Mouse (Mus musculus) cerebellum, postnatal 14 days (tissue): ENCODE measurements around the gene Lgalsl.
A peak's percentile ranks its signal among the peaks of the same experiment; 100 is the strongest.

Source experiments
- DNase-seq, 2 experiments: peaks; one replicate each; pipeline ENCODE4 v3.0.0; 2021; ENCODE audit warnings: mixed read lengths in 2 of 2

The Lgalsl gene

GRCm38 (mm10) chr11:20823301-20823700, 7.6 kb downstream of the Lgalsl start:
- DNase-seq: no peak

DNA sequence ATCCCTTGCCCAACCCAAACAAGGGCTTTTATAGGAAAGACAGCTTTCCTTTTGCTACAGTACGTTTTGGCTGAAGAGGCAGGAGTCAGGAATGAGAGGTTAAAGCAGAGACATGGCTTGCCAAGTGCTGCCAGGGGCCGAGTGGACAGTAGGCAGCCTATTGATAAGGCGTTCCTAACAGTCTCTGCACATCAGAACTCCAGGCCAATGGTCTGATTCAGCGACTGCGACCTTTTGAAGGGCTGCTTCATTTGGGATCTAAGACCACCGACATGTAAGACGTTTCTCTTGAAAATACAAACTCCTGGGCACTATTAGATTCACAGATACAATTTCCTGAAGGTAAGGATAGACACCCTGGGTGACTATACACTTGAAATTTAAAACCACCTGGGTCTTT, 9.5 kb downstream of the Lgalsl start:
- DNase-seq: no peak

- no peak for DNase-seq
Observed at GRCm38 (mm10) chr11:20813901-20814523, 16.8 kb downstream of the Lgalsl start.

GRCm38 (mm10) chr11:20812153-20812887, 18.5 kb downstream of the Lgalsl start:
- no peak for DNase-seq

- DNase-seq: no peak
Observed at GRCm38 (mm10) chr11:20806659-20807058, 24.2 kb downstream of the Lgalsl start.

DNA sequence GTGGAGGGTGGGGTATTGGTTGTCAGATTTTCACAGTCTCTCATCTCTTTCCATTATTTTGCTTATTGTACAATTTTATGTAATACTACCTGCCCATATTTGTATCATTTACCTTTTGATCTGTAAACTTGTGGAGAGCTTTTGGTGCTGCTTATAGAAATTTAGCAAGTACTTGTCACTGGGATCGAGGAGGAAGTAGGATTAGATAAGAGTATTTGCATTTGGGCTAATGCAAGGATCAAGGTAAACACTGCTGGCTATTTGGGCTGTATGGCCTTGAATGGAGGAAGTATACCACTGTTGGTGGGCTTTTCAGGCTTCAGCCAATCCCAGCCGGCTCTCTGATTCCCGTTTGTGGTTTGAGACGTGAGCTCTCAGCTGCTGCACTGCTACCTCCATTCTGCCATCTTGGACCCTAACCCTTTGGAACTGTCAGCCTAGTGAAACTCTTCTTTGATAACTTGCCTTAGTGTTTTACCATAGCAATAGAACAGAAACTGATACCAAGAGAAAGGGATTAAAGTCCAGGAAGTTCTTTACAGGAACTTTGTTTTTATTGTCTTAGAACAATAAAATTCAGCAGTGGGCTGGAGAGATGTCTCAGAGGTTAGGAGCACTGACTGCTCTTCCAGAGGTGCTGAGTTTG, 25.1 kb downstream of the Lgalsl start:
- DNase-seq: no peak

DNA sequence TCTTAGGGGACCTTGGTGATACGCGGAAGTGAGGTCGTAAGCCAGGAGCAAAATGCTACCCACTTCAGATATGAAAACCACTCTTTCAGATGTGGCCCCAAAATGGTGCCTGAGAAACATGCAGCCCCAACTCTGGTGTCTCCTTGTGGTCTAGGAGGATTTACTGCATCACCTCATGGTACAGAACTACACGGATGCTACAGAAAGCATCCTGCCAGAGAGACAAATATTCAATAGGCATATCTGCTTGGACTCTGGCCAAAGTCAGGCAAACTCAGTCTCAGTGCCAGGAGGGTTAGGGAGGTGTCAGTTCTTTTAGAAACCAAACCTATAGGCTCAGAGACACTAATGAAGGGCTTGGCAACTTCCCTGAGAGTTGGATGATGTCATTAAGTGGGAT, 26.4 kb downstream of the Lgalsl start:
- no peak for DNase-seq

- DNase-seq: peak in 1 of 2 experiments; percentile 13
Observed at GRCm38 (mm10) chr11:20800277-20801092, 30.4 kb downstream of the Lgalsl start.

- no peak for DNase-seq
Observed at GRCm38 (mm10) chr11:20797841-20798240, 33.0 kb downstream of the Lgalsl start.

DNA sequence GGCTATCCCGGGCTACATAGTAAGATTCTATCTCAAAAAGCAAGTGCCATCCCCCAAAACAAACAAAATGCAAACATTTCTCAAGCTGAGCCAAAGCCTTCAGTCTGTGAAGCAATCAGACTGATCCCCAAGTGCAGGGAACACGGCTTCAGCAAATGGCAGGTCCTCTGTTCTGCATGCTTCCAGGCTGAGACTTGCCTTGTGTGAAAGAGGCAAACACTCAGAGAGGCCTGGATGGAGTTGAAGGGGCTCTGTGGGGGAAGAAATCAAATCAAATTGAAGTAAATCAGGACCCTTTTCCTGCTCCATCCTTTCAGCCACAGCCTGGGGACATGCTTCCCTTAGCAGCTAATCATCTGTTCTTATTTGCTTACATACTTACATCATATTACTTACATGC, 35.4 kb downstream of the Lgalsl start:
- DNase-seq: no peak

DNA sequence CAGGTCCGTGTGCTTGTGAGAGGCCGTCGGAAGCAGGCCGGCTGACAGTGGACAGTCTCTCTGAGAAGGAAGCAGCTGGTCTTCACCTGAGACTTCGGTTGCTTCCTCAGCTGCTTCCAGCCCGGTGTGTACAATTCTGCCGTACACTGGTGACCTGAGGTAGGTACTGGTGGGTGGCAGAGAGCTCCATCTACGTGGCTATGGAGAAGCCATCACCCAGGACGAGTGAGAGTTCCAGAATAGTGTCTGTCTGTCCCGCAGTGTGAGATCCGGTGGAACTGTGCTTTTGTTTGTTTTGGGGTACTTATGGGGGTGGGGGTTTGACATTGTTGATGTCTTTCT, 36.0 kb downstream of the Lgalsl start:
- peak in 1 of 2 experiments; percentile 9 for DNase-seq

DNA sequence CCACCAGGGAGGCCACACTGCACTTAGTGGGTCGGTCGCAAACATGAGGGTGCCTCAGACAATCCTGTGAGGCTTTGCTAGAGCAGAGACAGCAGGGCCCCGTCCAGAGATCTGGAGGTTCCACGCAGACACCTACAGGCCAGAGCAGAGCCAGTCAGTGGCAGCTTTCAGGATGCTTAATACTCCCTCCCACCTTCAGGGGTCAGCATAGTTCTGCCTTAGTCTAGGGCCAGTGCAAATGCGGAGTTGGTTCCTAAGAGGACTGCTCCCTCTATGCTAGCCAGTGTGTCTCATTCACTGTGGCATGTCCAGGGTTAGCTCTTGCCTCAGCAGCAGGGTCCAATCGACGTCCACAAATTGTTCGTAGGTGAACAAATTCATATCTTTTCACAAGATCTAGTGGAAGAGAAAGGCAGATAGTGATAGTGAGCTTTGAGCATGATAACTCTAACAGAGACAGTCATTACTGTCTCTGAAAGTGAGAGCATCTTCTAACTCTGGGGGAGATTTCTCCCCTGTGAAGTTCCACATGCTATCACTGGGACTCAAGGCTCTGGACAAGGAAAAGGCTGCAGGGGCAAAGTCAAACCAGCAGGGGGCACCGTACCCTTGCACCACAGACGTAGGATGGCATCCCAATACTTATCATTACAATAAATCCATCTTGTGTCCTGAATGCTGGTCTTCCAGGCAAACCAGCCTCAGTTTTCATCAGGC, 36.5 kb downstream of the Lgalsl start:
- DNase-seq: peak; percentile 88 to 90

DNA sequence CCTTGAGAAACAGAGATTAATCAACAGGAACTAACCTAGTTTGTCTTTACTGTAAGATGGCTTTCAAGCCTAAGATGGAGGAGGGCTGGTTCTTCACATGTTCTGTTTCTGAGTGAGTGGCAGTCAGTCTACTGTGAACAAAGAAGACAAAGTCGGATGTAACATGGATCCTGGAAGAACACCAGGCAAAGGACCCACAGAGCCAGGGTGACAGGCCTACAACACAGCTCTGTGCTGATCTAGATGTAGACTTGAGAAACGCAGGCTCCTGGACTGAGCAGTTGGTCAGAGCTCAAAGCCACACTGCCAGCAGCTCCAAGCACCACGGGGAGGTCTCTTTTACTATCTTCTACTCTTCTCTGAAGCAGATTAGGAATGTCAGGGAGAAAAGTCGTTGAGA, 37.2 kb downstream of the Lgalsl start:
- no peak for DNase-seq

- DNase-seq: no peak
Observed at GRCm38 (mm10) chr11:20792667-20793066, 38.2 kb downstream of the Lgalsl start.

- DNase-seq: no peak
Observed at GRCm38 (mm10) chr11:20791334-20791733, 39.5 kb downstream of the Lgalsl start.

GRCm38 (mm10) chr11:20789015-20789414, 41.8 kb downstream of the Lgalsl start:
- DNase-seq: no peak

DNA sequence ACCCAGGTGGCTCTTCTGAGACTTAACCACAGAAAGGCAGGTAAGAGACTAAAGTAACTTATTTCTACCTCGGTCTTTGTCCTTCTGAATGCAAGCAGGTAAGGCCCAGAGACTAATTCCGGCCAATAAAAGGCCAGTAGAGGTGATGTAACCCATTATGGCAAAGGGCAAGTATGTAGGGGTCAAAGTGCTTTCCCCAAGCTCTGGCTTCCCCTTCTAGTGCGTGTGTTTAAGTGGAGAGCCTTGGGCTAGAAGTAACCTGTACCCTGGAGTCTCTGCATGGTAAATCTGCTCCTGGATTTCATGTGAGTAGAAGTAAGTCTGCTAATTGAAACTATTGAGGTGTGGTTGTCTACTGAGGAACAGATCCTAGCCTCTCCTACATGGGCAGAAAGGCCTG, 42.8 kb downstream of the Lgalsl start:
- DNase-seq: no peak

- no peak for DNase-seq
Observed at GRCm38 (mm10) chr11:20786191-20786590, 44.7 kb downstream of the Lgalsl start.

GRCm38 (mm10) chr11:20785186-20785585, 45.7 kb downstream of the Lgalsl start:
- DNase-seq: no peak

- DNase-seq: no peak
Observed at GRCm38 (mm10) chr11:20784776-20785175, 46.1 kb downstream of the Lgalsl start.

GRCm38 (mm10) chr11:20783467-20783866, 47.4 kb downstream of the Lgalsl start:
- no peak for DNase-seq

- DNase-seq: no peak
Observed at GRCm38 (mm10) chr11:20782620-20783019, 48.2 kb downstream of the Lgalsl start.

DNA sequence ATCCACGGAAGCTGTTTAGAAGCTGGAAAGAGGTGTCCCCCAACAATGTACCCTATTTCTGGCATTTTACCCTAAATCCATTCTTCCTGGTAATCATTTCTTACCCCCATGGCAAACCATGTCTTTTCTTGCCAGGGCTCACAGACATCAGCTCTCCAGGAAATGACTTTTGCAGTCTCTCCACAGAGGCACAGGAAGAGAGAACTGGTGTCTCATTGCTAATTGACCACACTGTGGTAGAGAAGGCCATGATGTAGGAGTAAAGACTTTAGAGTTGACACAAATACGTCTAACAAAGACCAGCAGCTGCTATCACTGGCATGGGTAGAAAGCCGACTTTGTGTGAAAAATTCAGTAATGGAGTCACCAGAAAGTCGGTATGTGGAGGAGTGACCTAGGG, 50.5 kb downstream of the Lgalsl start:
- no peak for DNase-seq
